Mouse (Mus musculus): ENCODE measurements around the gene Col23a1. TPM values are rescaled to one million over a fixed set of nuclear protein-coding genes. Genes with fewer than 3 reads are reported as not detected.

Gene Col23a1
- polyA plus RNA-seq, 1 experiment from 2014 or later = 0.15 TPM

DNA sequence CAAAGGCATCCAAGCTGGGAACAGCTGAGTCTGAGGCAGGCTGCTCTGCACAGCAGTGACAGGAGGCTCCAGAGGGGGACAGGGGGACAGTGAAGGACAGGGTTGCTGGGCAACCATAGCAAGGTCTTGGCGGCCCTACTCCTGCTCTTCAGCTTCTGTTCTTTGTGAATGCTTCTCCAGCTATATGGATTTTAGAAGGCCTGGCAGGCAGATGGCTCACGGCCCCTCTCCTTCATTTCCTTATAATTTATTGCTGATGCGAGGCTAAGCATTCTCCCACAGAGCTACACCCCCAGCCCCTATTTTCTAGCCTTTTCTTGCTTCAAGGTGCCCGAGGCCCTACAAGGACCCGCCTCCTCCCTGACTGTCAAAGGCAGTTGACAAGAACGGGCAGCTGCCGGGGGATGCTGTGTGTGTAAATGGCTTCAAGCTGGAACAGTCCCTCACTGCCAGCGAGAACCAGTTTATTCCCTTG lies 169.9 kb downstream of the Col23a1 start:
- Histone ChIP-seq H3K9me3 (replicated peaks; ENCODE audit: control insufficient read depth, low read length) (no peaks in the 10 kb centered on the region), H3K27me3 (ENCODE audit: control insufficient read depth, insufficient read depth, low read depth, low read length) (no peaks in the 10 kb centered on the region), H3K27ac (ENCODE audit: low read length) (no peak overlapping the region), H3K4me2 (ENCODE audit: low read depth, low read length) (no peak overlapping the region), H3K9ac (ENCODE audit: low read depth, low read length) (no peak overlapping the region), H3K4me1 (ENCODE audit: control insufficient read depth, low read depth, low read length) (no peaks in the 10 kb centered on the region), H3K4me3 (ENCODE audit: low read depth, low read length) (no peak overlapping the region), H3K36me3 (ENCODE audit: control insufficient read depth, insufficient read depth) (no peaks in the 10 kb centered on the region)
- 65% methylated on average over 8 of the region's 8 CpGs for WGBS (ENCODE audit: insufficient replicate concordance)
- no peak for ATAC-seq (ENCODE audit: low read depth)

DNA sequence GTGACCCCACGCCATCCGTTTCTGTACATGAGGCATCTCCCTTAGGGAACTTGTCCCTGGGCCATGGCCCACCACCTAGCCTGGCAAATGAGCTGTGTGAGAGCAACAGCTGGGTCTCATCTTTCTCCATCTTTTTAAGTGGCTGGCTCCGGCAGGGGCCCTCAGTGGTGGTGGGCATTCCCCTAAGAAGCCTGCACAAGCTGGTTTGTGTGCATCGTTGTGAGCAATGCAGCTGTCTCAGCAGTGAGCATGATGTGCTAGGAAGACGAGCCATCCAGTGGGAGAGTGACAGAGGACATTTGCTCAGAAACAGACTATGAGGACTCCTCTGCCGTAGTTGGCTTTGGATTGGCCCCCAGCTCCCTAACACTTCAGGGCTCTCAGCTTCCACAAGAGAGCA lies 179.0 kb downstream of the Col23a1 start:
- 68% methylated on average over 6 of the region's 6 CpGs for WGBS (ENCODE audit: insufficient replicate concordance)
- Histone ChIP-seq H3K27me3 (ENCODE audit: control insufficient read depth, insufficient read depth, low read depth, low read length) (peaks cover 3% of the 10 kb centered on the region; the same call in 1 of the 2 replicates), H3K9ac (ENCODE audit: low read depth, low read length) (no peak overlapping the region), H3K4me2 (ENCODE audit: low read depth, low read length) (no peak overlapping the region), H3K27ac (ENCODE audit: low read length) (no peak overlapping the region), H3K36me3 (ENCODE audit: control insufficient read depth, insufficient read depth) (no peaks in the 10 kb centered on the region), H3K4me3 (ENCODE audit: low read depth, low read length) (no peak overlapping the region), H3K9me3 (replicated peaks; ENCODE audit: control insufficient read depth, low read length) (no peaks in the 10 kb centered on the region), H3K4me1 (ENCODE audit: control insufficient read depth, low read depth, low read length) (no peaks in the 10 kb centered on the region)
- ATAC-seq (ENCODE audit: low read depth) = no peak

DNA sequence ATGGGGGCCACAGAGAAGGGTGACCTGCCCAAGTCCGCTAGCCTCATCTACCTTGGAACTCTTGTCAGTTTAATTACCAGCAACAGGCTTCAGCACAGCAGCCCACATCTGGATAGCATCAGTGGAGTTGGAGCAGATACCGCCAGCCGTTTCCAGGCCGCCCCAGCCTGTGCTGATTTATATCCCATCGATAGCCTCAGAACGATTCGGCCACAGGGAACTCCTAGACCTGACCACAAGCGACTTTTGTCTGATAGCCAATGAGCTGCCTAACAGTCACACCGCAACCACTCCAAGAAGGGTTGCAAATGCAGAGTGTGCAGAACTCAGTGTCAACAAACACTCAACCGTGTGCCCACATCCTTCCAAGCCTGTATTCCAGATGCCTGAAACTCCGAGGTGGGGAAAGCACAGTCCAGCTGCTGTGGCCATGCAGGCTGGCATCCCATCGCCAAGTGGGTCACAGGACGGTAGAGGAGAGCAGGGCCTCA lies 179.7 kb downstream of the Col23a1 start:
- Histone ChIP-seq H3K27ac (ENCODE audit: low read length) (no peak overlapping the region), H3K4me1 (ENCODE audit: control insufficient read depth, low read depth, low read length) (no peaks in the 10 kb centered on the region), H3K9me3 (replicated peaks; ENCODE audit: control insufficient read depth, low read length) (no peaks in the 10 kb centered on the region), H3K4me3 (ENCODE audit: low read depth, low read length) (no peak overlapping the region), H3K9ac (ENCODE audit: low read depth, low read length) (no peak overlapping the region), H3K27me3 (ENCODE audit: control insufficient read depth, insufficient read depth, low read depth, low read length) (peaks cover 3% of the 10 kb centered on the region; the same call in 1 of the 2 replicates), H3K36me3 (ENCODE audit: control insufficient read depth, insufficient read depth) (no peaks in the 10 kb centered on the region), H3K4me2 (ENCODE audit: low read depth, low read length) (no peak overlapping the region)
- ATAC-seq (ENCODE audit: low read depth) = no peak
- 41% methylated on average over 13 of the region's 13 CpGs for whole genome bisulfite sequencing (ENCODE audit: insufficient replicate concordance)

GRCm38 (mm10) chr11:51470383-51471144 lies 180.8 kb downstream of the Col23a1 start:
- ATAC-seq (ENCODE audit: low read depth) = no peak
- Histone ChIP-seq H3K4me1 (ENCODE audit: control insufficient read depth, low read depth, low read length) (no peaks in the 10 kb centered on the region), H3K9me3 (replicated peaks; ENCODE audit: control insufficient read depth, low read length) (no peaks in the 10 kb centered on the region), H3K4me2 (ENCODE audit: low read depth, low read length) (no peak overlapping the region), H3K4me3 (ENCODE audit: low read depth, low read length) (no peak overlapping the region), H3K9ac (ENCODE audit: low read depth, low read length) (no peak overlapping the region), H3K36me3 (ENCODE audit: control insufficient read depth, insufficient read depth) (no peaks in the 10 kb centered on the region), H3K27ac (ENCODE audit: low read length) (no peak overlapping the region), H3K27me3 (ENCODE audit: control insufficient read depth, insufficient read depth, low read depth, low read length) (peaks cover 3% of the 10 kb centered on the region; the same call in 1 of the 2 replicates)
- WGBS (ENCODE audit: insufficient replicate concordance) = 40% methylated on average over 17 of the region's 17 CpGs

DNA sequence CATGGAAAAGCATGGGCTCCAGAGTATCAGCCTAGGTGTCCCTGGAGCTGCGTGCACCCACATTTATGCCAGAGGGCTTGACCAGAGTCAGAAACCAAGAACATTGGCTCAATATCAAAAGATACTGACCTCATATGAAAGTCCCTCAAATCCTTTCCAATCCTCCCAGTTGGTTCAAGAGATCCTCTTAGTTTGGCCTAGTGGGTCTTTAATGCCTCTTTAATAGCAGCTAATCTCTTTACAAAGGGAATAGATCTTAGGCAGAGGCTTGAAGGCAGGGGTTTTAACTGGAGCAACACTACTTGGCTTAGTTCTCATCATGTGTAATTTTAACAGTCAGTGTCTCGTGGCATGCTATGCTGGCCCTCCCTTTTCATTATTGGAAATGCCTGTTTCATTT lies 184.0 kb downstream of the Col23a1 start:
- Histone ChIP-seq H3K27me3 (ENCODE audit: control insufficient read depth, insufficient read depth, low read depth, low read length) (peaks cover 3% of the 10 kb centered on the region; the same call in 1 of the 2 replicates), H3K9me3 (replicated peaks; ENCODE audit: control insufficient read depth, low read length) (no peaks in the 10 kb centered on the region), H3K4me3 (ENCODE audit: low read depth, low read length) (no peak overlapping the region), H3K27ac (ENCODE audit: low read length) (no peak overlapping the region), H3K36me3 (ENCODE audit: control insufficient read depth, insufficient read depth) (no peaks in the 10 kb centered on the region), H3K9ac (ENCODE audit: low read depth, low read length) (no peak overlapping the region), H3K4me1 (ENCODE audit: control insufficient read depth, low read depth, low read length) (no peaks in the 10 kb centered on the region), H3K4me2 (ENCODE audit: low read depth, low read length) (no peak overlapping the region)
- 43% methylated on average over 2 of the region's 2 CpGs for WGBS (ENCODE audit: insufficient replicate concordance)
- no peak for ATAC-seq (ENCODE audit: low read depth)

- Histone ChIP-seq H3K9me3 (replicated peaks; ENCODE audit: control insufficient read depth, low read length) (no peaks in the 10 kb centered on the region), H3K9ac (ENCODE audit: low read depth, low read length) (no peak overlapping the region), H3K27ac (ENCODE audit: low read length) (no peak overlapping the region), H3K4me3 (ENCODE audit: low read depth, low read length) (no peak overlapping the region), H3K4me1 (ENCODE audit: control insufficient read depth, low read depth, low read length) (no peaks in the 10 kb centered on the region), H3K36me3 (ENCODE audit: control insufficient read depth, insufficient read depth) (no peaks in the 10 kb centered on the region), H3K4me2 (ENCODE audit: low read depth, low read length) (no peak overlapping the region), H3K27me3 (ENCODE audit: control insufficient read depth, insufficient read depth, low read depth, low read length) (no peaks in the 10 kb centered on the region)
- ATAC-seq (ENCODE audit: low read depth) = no peak
- WGBS (ENCODE audit: insufficient replicate concordance) = 45% methylated on average over 4 of the region's 4 CpGs
Observed at GRCm38 (mm10) chr11:51476543-51476942, 186.8 kb downstream of the Col23a1 start.

- Histone ChIP-seq H3K9ac (ENCODE audit: low read depth, low read length) (no peak overlapping the region), H3K4me2 (ENCODE audit: low read depth, low read length) (no peak overlapping the region), H3K4me3 (ENCODE audit: low read depth, low read length) (no peak overlapping the region), H3K27me3 (ENCODE audit: control insufficient read depth, insufficient read depth, low read depth, low read length) (no peaks in the 10 kb centered on the region), H3K4me1 (ENCODE audit: control insufficient read depth, low read depth, low read length) (no peaks in the 10 kb centered on the region), H3K27ac (ENCODE audit: low read length) (no peak overlapping the region), H3K36me3 (ENCODE audit: control insufficient read depth, insufficient read depth) (no peaks in the 10 kb centered on the region), H3K9me3 (replicated peaks; ENCODE audit: control insufficient read depth, low read length) (no peaks in the 10 kb centered on the region)
- 61% methylated on average over 8 of the region's 8 CpGs for WGBS (ENCODE audit: insufficient replicate concordance)
- ATAC-seq (ENCODE audit: low read depth) = no peak
Observed at GRCm38 (mm10) chr11:51477571-51477970, 187.9 kb downstream of the Col23a1 start.

DNA sequence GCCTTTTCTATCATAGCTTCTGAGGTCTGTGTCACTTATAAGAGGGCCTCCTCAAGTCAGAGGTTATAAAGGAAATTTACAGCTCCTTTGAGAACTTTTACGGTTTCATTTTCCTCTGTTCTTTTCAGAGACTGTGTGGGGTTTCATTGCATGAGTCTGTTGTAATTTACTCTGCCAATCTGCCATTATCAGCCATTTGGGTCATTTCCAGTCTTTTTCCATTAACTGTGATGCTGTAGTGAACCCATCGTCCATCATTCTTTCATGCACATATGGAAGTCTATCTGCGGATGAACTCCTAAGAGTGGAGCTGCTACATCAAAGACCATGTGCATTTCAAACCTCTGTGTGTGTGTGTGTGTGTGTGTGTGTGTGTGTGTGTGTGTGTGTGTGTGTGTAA lies 192.5 kb downstream of the Col23a1 start:
- no peaks in the 10 kb centered on the region for H3K27me3 ChIP-seq (ENCODE audit: control insufficient read depth, insufficient read depth, low read depth, low read length)
- no peaks in the 10 kb centered on the region for H3K9me3 ChIP-seq (replicated peaks; ENCODE audit: control insufficient read depth, low read length)
- H3K9ac ChIP-seq (ENCODE audit: low read depth, low read length) = no peak overlapping the region
- no peaks in the 10 kb centered on the region for H3K4me1 ChIP-seq (ENCODE audit: control insufficient read depth, low read depth, low read length)
- no peak overlapping the region for H3K4me3 ChIP-seq (ENCODE audit: low read depth, low read length)
- ATAC-seq (ENCODE audit: low read depth) = no peak
- WGBS (ENCODE audit: insufficient replicate concordance) = 64% methylated on average over 3 of the region's 3 CpGs
- H3K27ac ChIP-seq (ENCODE audit: low read length) = no peak overlapping the region
- H3K4me2 ChIP-seq (ENCODE audit: low read depth, low read length) = no peak overlapping the region
- no peaks in the 10 kb centered on the region for H3K36me3 ChIP-seq (ENCODE audit: control insufficient read depth, insufficient read depth)

- H3K4me1 ChIP-seq (ENCODE audit: control insufficient read depth, low read depth, low read length) = no peaks in the 10 kb centered on the region
- H3K27me3 ChIP-seq (ENCODE audit: control insufficient read depth, insufficient read depth, low read depth, low read length) = no peaks in the 10 kb centered on the region
- WGBS (ENCODE audit: insufficient replicate concordance) = 60% methylated on average over 8 of the region's 8 CpGs
- H3K9me3 ChIP-seq (replicated peaks; ENCODE audit: control insufficient read depth, low read length) = no peaks in the 10 kb centered on the region
- no peak overlapping the region for H3K27ac ChIP-seq (ENCODE audit: low read length)
- no peak overlapping the region for H3K4me3 ChIP-seq (ENCODE audit: low read depth, low read length)
- ATAC-seq (ENCODE audit: low read depth) = no peak
- no peak overlapping the region for H3K9ac ChIP-seq (ENCODE audit: low read depth, low read length)
- no peaks in the 10 kb centered on the region for H3K36me3 ChIP-seq (ENCODE audit: control insufficient read depth, insufficient read depth)
- no peak overlapping the region for H3K4me2 ChIP-seq (ENCODE audit: low read depth, low read length)
Observed at GRCm38 (mm10) chr11:51485051-51485521, 195.4 kb downstream of the Col23a1 start.
